Mouse (Mus musculus) c-Kit-positive CD71-negative TER-119-negative erythroid progenitor cells, embryonic 14.5 days (primary cell): Measurements from ENCODE around the gene Hsd17b1.
"Not testable (repeated sequence)": the region's sequence is repeated elsewhere in the genome, so short reads cannot be mapped to it uniquely, and the experiment has no call there.

Experiments used
- DNase-seq: peaks from one replicate; pipeline ENCODE4 v3.0.0-alpha.2; 2013; ENCODE audit warnings: low read depth

The Hsd17b1 gene

DNA sequence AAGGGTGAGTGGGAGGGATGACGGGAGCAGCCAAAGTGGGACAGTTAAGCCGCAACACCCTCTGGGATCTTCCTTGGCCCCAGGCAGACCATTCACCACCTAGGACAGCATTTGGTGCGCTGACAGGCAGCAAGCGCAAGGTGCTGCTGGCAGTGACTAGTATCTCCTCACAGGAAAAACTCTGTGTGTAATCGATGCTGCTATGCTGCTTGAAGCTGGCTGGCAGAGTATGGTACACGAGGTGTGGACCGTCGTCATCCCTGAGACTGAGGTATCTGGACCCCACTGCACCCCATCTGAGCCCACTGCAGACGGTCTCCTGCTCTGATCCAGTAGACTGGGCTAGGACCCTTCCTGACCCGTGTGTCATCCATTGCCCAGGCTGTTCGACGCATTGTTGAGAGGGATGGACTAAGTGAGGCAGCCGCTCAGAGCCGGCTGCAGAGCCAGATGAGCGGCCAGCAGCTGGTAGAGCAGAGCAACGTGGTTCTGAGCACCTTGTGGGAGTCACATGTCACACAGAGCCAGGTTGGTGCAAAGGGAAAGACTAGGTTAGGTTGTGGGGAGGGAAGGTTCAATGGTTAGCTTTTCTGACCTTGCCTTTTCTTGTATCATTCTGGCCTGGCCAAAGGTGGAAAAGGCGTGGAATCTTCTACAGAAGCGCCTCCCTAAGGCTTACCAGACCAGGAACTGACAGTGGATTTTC lies 7.6 kb downstream of the Hsd17b1 start:
- no peak for DNase-seq

DNA sequence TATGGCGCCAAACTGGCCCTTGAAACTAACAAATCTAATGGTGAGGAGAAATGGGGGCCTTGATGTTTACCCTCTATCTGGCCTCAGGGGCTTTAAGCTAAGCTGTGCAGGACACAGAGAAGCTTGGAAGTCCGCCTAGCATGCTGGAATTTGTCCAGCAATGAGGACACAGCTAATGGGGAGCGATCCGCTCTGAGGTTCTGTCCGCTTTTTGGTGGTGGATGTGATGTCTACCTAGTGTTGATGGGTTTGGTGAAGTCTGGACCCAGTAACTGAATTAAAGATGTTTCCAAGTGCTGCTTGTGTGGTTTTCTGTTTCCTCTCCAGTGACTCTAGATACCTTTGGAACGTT lies 8.1 kb downstream of the Hsd17b1 start:
- DNase-seq, result no peak

DNA sequence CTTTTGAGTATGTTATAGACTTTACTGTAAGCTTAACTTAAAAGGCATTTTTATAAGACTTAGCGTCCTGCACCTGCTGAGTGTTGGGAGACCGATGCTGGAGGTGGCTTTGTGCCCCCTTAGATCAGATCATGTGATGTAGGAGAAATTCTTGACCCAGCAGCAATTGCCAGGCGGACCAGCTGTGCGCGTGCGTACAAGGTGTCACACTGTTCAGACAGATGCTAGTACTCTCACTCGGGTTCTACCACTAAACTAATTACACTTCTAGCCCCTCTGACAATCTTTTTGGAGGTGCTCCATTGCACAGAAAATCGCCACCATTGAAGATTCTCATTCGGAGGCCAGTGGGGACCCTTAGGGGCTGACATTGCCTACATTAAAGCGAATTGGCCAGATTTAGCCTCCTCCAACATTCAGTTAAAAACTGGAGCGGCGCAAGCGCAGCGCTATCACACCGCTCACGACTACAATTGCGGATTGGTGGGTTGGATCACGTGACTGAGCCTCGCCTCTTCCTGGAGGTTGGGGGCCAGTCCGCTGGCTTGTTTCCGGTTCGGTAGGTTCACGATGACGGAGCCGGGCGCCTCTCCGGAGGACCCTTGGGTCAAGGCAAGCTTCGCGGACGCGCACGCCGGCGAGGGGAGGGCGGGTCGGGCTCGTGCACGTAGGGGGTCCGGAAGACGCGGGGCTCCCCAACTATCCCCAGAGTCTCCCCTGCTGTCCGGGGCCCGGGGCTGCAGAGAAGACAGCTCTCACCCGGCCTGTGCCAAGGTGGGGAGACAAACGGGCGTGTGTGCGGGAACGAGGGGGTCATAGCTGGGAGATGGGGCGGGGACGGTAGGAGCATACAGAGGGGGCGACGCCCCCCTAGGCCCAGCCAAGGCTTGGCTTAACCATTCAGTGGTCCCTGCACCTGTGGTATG lies 8.8 kb downstream of the Hsd17b1 start, which contains the start of gene Mlx:
Mlx (plus strand) TSS at position 522 of the 926 bp plus-strand sequence.
- peak; percentile 87 for DNase-seq

DNA sequence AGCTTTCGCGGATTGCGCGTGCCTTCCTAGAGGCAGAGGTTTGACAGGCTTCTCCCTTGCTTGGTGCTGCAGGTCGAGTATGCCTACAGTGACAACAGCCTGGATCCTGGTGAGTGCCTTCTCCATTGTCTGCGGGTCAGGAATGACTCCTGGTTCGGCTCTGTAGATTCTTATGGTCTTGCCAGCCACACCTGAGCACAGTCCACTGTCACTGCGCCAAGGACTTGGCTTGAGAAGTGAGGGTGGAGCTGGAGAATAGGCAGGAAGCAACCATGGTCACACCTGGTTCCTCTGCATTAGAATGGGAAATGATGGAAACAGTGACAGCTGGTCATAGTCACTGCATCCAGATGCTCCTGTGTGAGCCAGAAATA lies 9.5 kb downstream of the Hsd17b1 start:
- DNase-seq, result no peak

DNA sequence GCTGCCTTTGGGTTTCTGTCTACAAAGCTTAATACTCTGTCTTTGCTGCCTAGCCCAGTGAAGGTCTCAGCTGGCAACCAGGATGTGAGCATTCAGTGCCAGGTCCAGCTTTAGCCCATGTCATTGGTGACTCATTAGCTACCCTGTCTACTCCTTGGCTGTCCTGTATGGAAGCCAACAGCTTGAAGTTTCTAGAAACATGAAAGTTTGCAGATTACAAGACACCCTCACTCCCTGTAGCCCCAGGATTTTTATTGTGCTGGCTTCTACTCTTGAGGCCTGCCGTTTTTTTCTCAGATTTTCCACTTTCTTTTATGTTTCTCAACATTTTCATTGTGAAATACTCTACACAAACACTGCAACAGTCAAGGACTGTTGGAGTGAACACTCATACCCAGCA lies 11.7 kb downstream of the Hsd17b1 start:
- no peak for DNase-seq

DNA sequence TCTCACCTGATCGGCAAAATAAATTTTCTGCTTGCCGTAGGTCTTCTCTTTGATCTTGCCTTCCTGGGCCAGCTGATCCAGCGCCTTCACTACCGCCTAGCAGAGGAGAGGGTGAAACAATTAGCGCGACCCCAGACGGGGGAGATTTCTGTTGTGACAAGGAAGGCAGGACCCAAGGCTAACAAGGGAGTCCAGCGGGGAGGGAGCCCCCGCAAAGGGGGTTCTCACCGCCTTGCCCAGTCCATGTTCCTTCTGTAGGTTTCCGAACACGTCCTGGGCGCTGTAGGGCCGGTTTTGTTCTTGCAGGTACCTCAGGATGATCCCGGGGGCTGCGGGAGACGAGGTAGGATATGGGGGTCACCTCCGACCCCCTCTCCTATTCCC lies 16.7 kb downstream of the Hsd17b1 start:
- DNase-seq, result no peak

DNA sequence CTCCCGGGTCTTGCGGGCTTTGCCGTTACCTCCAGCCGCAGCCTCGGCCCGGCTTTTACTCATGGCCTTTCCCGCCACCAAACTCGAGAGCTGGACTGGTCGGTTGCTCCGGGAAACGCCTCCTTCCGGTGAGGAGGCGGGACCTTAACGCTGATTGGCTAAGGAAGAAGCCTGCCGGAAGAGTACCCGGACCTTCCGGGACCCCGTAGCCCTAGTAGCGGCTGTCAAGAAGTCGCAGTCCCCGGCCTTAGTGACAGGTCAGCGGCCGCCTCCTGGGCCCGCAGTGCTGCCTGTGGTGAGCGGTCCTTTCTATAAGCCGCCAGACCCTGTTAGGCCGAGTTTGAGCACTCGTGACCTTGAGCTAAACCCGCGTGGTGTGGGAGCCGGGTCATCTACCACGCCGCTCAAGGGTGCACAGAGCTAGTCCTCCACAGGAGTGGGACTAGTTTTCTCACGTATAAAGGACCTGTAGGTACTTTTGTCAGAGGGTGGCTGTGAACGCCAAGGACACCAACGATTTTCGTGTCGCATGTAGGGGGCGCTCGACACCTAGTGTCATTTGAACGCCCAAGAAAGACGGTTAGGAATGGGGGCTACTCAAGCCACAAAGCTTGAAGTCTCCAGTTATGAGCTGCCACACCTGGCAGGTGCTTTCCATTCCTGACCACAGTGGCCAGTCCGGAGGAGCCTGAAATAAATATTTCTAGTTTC lies 17.3 kb downstream of the Hsd17b1 start, which contains the start of gene Psmc3ip:
Psmc3ip (minus strand) TSS at position 123 of the 711 bp plus-strand sequence.
- DNase-seq, result peak; percentile 96

DNA sequence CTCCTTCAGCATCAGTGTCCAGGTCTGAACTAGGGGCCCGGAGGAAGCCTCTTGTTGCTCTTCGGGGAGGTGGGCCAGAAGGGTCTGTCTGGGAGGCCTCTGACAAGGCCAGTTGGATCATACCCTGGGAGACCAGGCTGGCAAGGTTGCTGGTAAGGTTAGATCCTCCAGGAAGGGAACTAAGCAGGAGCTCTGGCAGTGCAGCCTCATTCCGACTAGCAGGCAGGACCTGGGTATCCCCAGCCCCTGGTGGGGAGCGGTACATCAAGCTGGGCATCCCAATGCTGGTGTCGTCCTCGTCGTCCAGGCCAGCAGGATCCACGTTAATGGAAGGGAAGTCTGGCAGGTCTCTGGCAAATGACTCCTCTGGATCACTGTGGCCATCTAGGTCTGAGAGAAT lies 20.0 kb downstream of the Hsd17b1 start:
- no peak for DNase-seq

DNA sequence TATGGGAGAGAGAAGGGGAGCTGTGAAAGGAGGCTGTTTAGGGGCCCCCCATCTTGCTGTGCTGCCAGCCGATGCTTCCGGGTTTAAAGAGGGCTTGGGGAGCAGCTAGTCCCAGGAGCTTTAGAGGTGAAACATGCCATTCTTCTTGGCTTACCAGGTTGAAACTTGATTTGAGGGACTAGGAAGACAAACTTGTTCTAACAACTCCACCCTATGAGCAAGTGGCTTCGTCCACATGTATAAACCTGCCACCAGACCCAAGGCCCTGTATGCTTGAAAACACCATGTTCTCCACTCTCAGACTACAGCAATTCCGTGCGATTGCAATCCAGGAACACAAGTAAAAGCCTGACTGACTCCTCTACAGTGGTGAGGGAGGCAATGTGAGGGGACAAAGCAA lies 24.8 kb downstream of the Hsd17b1 start:
- no peak for DNase-seq

DNA sequence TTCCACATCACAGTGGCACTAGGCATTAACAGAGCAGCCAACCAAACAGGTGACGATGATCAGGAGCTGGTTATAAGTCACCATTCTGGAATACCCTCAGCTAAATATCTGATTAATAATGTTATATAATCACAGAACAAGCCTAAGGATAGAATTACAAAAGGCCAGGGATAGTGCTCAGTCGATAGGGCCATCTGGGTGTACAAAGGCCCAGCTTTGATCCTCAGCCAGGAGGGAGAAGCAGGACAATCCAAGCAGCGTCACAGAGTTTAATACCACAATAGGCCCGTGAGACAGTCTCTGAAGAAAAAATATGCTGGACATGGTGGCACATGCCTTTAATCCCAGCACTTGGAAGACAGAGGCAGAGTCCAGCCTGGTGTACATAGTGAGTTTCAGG lies 31.1 kb downstream of the Hsd17b1 start:
- DNase-seq, result no peak

DNA sequence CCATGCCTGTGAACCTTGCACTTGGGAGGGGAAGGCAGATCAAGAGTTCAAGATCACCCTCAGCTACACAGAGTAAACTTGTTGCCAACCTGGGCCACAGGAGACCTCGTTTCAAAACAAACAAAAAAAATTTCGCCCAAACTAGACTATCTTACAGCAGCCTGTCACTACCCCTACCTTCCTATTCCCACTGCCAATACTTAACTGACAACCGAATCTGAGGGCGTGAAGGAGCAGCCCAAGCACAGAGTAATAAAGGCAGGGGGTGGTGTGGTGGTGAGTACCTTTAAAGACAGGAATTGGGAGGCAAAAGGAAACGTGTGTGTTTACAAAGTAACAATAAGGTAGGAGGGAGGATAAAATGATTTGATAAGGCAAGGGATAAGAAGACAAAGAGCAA lies 32.5 kb downstream of the Hsd17b1 start:
- no peak for DNase-seq

DNA sequence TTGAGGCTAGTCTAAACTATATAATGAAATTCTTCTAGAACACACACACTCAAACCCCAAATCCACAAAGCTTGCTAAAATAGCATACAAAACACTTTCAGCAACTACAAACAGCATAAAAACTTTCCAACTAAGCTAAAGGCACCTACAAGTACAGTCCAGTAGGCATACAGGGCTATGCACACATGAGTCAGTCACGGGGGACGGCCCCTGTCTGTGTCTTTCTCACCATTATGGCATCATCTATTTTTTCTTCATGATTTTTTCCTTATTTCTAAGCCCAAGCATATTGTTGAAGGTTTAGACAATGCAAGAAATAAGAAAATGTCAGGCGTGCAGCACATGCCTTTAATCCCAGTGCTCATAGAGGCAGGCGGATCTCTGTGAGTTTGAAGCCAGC lies 33.0 kb downstream of the Hsd17b1 start:
- no peak for DNase-seq

DNA sequence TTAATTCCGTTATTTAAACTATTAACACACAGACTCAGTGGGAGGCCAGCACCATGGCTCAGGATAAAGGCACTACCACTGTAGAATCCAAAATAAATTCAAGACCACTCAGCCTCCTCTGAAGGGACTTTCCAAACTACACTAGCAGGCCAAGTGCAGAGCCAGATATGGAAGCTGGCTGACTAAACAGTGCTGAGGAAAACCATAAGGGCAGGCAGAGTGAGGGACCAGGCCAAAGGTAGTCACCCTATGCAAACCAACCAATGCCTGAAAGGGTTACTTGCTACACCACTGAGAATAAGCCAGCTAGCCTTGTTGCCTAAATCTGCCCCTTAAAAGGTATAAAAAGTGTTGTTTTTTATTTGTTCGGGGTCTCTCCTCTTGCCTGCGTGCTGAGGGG lies 34.0 kb downstream of the Hsd17b1 start:
- no peak for DNase-seq

DNA sequence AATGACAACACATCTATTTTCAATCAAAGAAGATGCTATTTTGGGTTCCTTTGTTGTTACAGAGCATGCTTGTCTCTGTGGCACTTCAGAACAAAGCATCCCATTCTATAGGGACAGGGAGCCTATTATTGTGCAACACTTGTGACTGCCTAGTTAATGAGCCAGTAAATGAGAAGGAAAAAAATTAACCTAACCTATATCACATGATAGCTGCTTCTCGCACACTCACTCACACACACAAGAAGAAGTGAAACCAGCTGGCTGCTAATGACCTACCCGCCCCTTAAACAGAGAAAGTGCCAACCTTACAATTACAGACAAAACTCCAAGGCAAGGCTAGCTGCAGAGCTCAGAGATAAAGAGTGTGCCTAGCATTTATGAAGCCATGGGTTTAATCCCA lies 37.4 kb downstream of the Hsd17b1 start:
- DNase-seq, result no peak

DNA sequence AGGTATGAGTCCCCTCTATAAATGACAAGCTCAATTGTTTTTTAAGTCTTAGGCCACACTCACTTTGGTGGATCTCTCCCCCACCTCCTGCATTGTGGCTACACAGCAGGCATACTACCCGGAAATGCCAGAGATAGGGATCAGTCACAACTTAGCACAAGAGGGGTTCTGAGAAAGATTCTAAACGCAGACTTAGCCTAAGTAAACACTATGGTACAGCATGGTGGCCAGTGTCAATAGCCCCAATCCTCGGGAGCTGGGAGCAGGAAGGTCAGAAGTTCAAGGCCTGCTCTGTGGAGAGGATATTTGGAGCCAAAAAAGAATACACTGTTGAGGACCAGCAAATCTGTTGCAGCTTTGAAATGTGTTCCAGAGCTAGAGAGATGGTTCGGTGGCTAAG lies 39.9 kb downstream of the Hsd17b1 start:
- DNase-seq, result no peak

DNA sequence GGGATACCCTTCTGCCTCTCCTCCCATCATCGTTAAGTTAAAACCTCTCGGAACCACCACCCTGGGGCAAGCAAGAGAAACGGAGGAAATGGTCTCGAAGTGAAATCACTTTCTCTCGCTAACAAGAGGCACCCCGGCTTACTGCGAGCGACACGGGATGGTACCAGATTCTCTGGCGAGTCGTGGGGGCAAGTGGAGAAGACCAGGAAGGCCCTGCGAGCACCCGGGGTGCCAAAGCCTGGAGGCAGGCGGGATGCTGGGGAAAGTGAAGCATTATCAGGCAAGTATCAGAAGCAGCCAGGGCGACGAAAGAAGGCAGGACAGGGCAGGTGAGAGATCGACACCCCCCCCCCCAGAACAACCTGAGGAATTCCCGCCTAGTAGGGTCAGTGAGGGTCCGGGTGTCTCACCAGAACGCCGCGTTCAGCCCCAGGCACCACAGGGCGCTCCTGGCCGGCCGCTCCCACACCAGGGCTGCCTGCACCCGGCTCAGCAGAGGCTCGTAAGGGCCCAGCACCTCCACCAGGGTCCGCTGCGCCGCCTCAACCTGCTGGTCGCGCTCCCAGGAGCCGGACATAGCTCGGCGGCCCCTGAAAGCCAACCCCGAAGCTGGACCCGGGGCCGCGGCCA lies 41.0 kb downstream of the Hsd17b1 start:
- no peak for DNase-seq

DNA sequence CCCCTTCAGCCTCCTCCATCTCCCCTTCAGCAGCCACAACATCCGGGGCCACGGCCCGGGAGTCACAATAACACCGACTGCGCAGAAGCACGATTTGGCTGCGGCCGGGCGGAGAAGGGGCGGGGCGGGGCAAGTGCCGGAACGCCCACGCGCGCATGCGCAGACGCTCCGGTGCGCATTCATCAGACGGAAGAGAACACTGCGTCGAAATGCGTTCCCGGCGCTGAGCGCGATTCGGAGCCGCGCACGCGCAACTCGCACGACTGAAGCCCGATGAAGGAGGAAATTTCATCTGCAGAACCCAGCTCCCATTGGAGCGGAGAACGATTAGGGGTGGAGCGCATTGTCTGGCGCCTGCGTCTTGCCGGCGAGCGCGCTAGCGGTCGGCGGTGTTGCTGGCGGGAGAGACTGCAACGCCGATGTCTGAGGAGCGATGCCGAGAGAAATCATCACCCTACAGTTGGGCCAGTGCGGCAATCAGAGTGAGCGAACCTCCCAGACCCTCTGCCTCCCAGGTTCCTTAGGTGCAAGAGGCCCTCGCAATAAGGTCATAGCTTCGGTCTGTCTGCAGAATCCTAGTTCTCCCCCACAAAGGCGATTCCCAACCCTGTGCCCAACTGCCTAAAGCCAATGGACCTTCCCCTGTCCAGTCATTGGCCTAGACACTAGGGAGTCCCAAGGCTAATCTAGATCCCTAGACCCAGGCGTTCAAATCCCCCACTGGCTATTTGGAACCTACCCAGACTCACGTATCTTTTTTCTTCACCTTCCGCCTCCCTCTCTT lies 41.7 kb downstream of the Hsd17b1 start, which contains the start of the genes Retreg3 and Tubg1:
Retreg3 (minus strand) TSS at position 133 of the 784 bp plus-strand sequence.
Tubg1 (plus strand) TSS at position 178 of the 784 bp plus-strand sequence.
- peak; percentile 97 for DNase-seq

DNA sequence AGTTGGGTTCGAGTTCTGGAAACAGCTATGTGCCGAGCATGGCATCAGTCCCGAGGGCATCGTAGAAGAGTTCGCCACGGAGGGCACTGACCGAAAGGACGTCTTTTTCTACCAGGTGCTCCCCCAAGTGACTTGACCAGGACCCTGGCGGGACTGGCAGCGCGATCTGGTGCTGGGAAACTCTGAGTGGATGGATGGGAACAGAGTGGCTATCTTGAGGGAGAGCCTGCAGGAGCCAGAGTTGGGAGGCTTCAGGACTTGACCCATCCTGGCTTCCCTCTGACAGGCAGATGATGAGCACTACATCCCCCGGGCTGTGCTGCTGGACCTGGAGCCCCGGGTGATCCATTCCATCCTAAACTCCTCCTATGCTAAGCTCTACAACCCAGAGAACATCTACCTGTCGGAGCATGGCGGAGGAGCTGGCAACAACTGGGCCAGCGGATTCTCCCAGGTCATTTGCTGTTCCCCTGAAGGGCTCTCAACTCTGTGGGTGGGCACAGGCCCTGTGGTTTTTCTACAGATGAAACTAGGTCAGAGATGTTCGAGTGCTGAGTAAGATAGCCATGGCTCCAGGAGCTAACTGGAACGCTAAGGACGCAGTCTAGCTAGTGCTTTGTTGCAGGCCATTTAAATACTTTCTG lies 42.5 kb downstream of the Hsd17b1 start:
- no peak for DNase-seq

DNA sequence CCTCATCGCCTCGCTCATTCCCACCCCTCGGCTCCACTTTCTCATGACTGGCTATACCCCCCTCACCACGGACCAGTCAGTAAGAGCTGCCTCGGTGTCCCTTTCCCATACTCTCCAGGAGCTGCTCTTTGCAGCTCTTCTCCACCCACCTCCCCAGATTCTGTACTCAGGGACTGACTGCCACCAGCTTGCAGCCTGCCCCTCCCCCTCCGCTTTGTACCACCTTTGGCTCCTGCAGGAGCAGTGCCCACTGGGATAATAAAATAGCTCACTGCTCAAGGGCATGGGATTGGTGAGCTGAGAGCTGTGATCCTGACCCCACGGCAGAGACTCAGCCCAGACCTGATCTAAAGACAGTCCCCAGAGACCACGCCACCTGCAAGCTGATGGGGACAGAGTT lies 46.3 kb downstream of the Hsd17b1 start:
- DNase-seq, result not testable (repeated sequence)

DNA sequence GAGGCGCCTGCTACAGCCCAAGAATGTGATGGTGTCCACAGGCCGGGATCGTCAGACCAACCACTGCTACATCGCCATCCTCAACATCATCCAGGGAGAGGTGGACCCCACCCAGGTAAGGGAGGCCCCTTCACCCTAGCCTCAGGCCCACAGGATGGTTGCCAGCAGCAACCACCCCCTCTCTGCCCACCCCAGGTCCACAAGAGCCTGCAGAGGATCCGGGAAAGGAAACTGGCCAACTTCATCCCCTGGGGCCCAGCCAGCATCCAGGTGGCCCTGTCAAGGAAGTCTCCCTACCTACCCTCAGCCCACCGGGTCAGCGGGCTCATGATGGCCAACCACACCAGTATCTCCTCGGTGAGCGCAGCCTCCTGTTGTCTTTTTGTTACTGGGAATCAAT lies 46.8 kb downstream of the Hsd17b1 start:
- DNase-seq, result not testable (repeated sequence)

DNA sequence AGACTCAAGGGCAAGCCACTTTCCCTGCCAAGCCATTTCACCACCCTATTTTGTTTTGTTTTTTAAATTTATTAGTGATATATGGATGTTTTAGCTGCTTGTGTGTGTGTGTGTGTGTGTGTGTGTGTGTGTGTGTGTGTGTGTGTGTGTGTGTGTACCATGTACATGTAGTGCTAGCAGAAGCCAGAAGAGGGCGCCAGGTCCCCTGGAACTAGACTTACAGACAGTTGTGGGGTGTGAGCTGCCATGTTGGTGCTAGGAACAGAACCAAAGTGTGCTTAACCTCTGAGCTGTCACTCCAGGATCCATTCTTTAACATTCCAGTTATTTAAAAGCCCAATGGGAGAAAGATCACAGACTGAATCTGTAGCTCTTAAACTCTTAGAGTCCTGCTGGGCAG lies 48.9 kb downstream of the Hsd17b1 start:
- DNase-seq, result no peak
